Mouse (Mus musculus): ENCODE data around the gene Aox1. TPM values are rescaled to one million over a fixed set of nuclear protein-coding genes. Genes with fewer than 3 reads are reported as not detected.

Gene Aox1
- polyA plus RNA-seq, 1 experiment = 4.9 TPM

DNA sequence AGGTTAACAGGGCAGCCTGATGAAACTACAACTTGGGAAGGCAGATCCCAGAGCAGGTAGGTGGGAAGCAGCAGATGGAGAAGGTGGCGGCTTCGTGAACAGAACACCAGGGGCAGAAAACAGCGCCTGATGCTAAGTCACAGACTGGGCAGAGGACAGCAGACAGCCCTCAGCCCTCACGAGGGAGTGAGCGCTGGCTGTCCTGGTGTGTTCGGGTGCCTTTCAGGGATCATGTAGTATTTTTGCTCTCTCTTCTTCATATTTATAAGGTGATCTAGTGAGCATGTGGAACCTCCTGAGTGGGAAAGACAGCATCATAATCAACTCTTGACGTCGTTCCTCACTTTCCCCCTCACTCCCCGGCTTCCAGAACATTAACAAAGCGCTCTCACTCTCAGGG lies 116.3 kb downstream of the Aox1 start:
- Histone ChIP-seq H3K27ac (ENCODE audit: insufficient read depth, low read length) (no peak overlapping the region), H3K4me1 (ENCODE audit: control insufficient read depth, insufficient read depth, low read length) (no peaks in the 10 kb centered on the region), H3K4me3 (ENCODE audit: insufficient read depth, low read length) (no peak overlapping the region)
- TF ChIP-seq CTCF (IDR thresholded peaks at IDR 0.05; ENCODE audit: extremely low read depth, insufficient read depth, low read length) = no peak
- TF ChIP-seq POLR2A (IDR thresholded peaks at IDR 0.05; ENCODE audit: extremely low read depth, insufficient read depth, low read length) = no peak

DNA sequence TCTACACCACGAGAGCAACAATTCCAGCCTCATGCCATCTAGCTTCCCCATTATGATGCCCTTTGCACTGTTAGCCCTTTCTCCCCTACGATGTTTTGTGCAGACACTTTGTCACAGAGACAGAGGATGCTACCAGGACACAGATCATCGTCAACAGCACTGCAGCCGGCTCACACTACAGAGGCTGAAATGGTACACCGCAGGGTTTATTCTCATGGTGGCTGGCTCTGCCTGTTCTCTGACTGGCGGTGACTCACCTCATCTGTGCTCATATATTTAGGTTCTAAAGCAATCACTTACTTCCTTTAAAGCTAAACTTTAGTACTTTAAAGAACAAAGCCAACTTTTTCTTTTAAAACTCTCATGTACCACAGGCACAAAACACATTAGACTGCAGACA lies 118.0 kb downstream of the Aox1 start:
- Histone ChIP-seq H3K27ac (ENCODE audit: insufficient read depth, low read length) (no peak overlapping the region), H3K4me3 (ENCODE audit: insufficient read depth, low read length) (no peak overlapping the region), H3K4me1 (ENCODE audit: control insufficient read depth, insufficient read depth, low read length) (no peaks in the 10 kb centered on the region)
- no peak for TF ChIP-seq CTCF (IDR thresholded peaks at IDR 0.05; ENCODE audit: extremely low read depth, insufficient read depth, low read length)
- no peak for TF ChIP-seq POLR2A (IDR thresholded peaks at IDR 0.05; ENCODE audit: extremely low read depth, insufficient read depth, low read length)

DNA sequence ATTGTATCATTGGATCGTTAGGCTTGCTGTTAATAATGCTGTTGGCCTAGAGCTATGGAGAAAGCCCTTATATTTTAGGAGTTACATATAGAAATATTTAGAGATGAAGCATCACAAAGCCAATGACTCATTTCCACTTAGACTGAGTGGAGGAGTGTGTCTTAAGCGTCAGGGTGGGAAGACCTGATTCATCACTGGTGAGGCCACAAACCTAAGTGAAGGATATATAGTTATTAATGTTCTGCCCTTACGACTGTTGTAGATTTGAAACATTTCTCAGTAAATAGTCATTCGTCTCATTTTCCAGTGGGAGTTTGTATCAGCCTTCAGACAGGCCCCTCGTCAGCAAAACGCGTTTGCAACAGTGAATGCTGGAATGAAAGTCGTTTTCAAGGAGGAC lies 122.5 kb downstream of the Aox1 start:
- Histone ChIP-seq H3K27ac (ENCODE audit: insufficient read depth, low read length) (no peak overlapping the region), H3K4me3 (ENCODE audit: insufficient read depth, low read length) (no peak overlapping the region), H3K4me1 (ENCODE audit: control insufficient read depth, insufficient read depth, low read length) (no peaks in the 10 kb centered on the region)
- TF ChIP-seq CTCF (IDR thresholded peaks at IDR 0.05; ENCODE audit: extremely low read depth, insufficient read depth, low read length) = no peak

Other genes starting within 250 kb of the Aox1 start
- gene Sgo2a, start 34.0 kb upstream of the Aox1 start, polyA plus RNA-seq (2012; rRNA removed) = 0.63 and 0.74 TPM in 2 replicates
- 21.4 and 23.6 TPM in 2 replicates for gene Kctd18, start 11.0 kb upstream of the Aox1 start, polyA plus RNA-seq (2012; rRNA removed)
- 1.2 and 1.4 TPM in 2 replicates for gene Aox3, start 83.2 kb downstream of the Aox1 start, polyA plus RNA-seq (2012; rRNA removed)
- 1.0 and 1.1 TPM in 2 replicates for gene Aox4, start 180.5 kb downstream of the Aox1 start, polyA plus RNA-seq (2012; rRNA removed)
- not detected in 2 replicates for gene Aox2, start 248.4 kb downstream of the Aox1 start, polyA plus RNA-seq (2012; rRNA removed)